Comparison of ENCODE assay signal across 9 mouse cellular contexts in genomic region chr17:28987713-28988112, GRCm38 (mm10). TPM values are rescaled to one million over a fixed set of nuclear protein-coding genes. Genes with fewer than 3 reads are reported as not detected.
DNase-seq lines count a peak whose midpoint lies in the region; ATAC-seq and TF ChIP-seq lines count a peak whose summit lies in the region.
"Had no signal": no experiment of that assay in that cellular context is flagged by ENCODE, and none has a peak within 500 bp of the region (broad histone marks: within the 10 kb centered on the region; RNA-seq: fewer than 3 reads in every experiment).

No protein-coding gene starts in this region.

- H3K79me2 ChIP-seq in liver, adult 2 months (ENCODE audit: control insufficient read depth, insufficient read depth, low read length) = no peaks in the 10 kb centered on the region

- H3K4me3 ChIP-seq in forebrain, embryonic 11.5 days (ENCODE audit: low read depth, low read length) = no peak overlapping the region
- no peak overlapping the region for H3K4me3 ChIP-seq in forebrain, embryonic 13.5 days
- no peak overlapping the region for H3K4me3 ChIP-seq in liver, adult 2 months (ENCODE audit: insufficient read depth, low read depth, low read length)
- no peak overlapping the region for H3K4me3 ChIP-seq in liver, embryonic 12.5 days
- H3K4me3 ChIP-seq in bone marrow, adult 2 months (replicated peaks; ENCODE audit: control insufficient read depth, low read depth, low read length) = no peak overlapping the region
- no peak overlapping the region for H3K4me3 ChIP-seq in neural tube, embryonic 11.5 days (ENCODE audit: low read depth, low read length)

- no peak overlapping the region for H3K9ac ChIP-seq in forebrain, embryonic 11.5 days (ENCODE audit: low read length)
- H3K9ac ChIP-seq in forebrain, embryonic 13.5 days = no peak overlapping the region
- no peak overlapping the region for H3K9ac ChIP-seq in liver, adult 2 months (ENCODE audit: low read depth, low read length)
- no peak overlapping the region for H3K9ac ChIP-seq in liver, embryonic 12.5 days
- H3K9ac ChIP-seq in neural tube, embryonic 11.5 days (ENCODE audit: low read length) = no peak overlapping the region

- no peaks in the 10 kb centered on the region for H3K4me1 ChIP-seq in forebrain, embryonic 11.5 days (replicated peaks; ENCODE audit: control insufficient read depth, insufficient read depth, low read length)
- peaks cover 19% of the 10 kb centered on the region for H3K4me1 ChIP-seq in forebrain, embryonic 13.5 days
- H3K4me1 ChIP-seq in liver, adult 2 months (ENCODE audit: control insufficient read depth, insufficient read depth, low read length) = no peaks in the 10 kb centered on the region
- H3K4me1 ChIP-seq in liver, embryonic 12.5 days = peaks cover 9% of the 10 kb centered on the region; the same call in 1 of the 2 replicates
- no peaks in the 10 kb centered on the region for H3K4me1 ChIP-seq in bone marrow, adult 2 months (ENCODE audit: control insufficient read depth, insufficient read depth, low read length)
- H3K4me1 ChIP-seq in neural tube, embryonic 11.5 days (ENCODE audit: control insufficient read depth, insufficient read depth, low read length) = no peaks in the 10 kb centered on the region

- no peaks in the 10 kb centered on the region for H3K27me3 ChIP-seq in forebrain, embryonic 11.5 days (ENCODE audit: control insufficient read depth, insufficient read depth, low read length)
- H3K27me3 ChIP-seq in forebrain, embryonic 13.5 days = no peaks in the 10 kb centered on the region
- no peaks in the 10 kb centered on the region for H3K27me3 ChIP-seq in liver, adult 2 months (ENCODE audit: control insufficient read depth, insufficient read depth, low read length)
- no peaks in the 10 kb centered on the region for H3K27me3 ChIP-seq in liver, embryonic 12.5 days (replicated peaks)
- no peaks in the 10 kb centered on the region for H3K27me3 ChIP-seq in neural tube, embryonic 11.5 days (ENCODE audit: control insufficient read depth, insufficient read depth, low read length)

- no peak overlapping the region for H3K4me2 ChIP-seq in forebrain, embryonic 11.5 days (ENCODE audit: low read depth, low read length, severe bottlenecking)
- no peak overlapping the region for H3K4me2 ChIP-seq in forebrain, embryonic 13.5 days
- H3K4me2 ChIP-seq in liver, embryonic 12.5 days = no peak overlapping the region
- H3K4me2 ChIP-seq in neural tube, embryonic 11.5 days (ENCODE audit: low read depth) = no peak overlapping the region

- 63% methylated on average over 4 of the region's 4 CpGs for WGBS in forebrain, embryonic 11.5 days
- WGBS in forebrain, embryonic 13.5 days = 62% methylated on average over 4 of the region's 4 CpGs
- 72% methylated on average over 4 of the region's 4 CpGs for WGBS in liver, adult 2 months
- WGBS in liver, embryonic 12.5 days (ENCODE audit: insufficient replicate concordance) = 46% methylated on average over 4 of the region's 4 CpGs
- 49% methylated on average over 4 of the region's 4 CpGs for WGBS in bone marrow, adult 2 months
- WGBS in neural tube, embryonic 11.5 days = 82% methylated on average over 4 of the region's 4 CpGs

- H3K36me3 ChIP-seq in forebrain, embryonic 11.5 days (ENCODE audit: control insufficient read depth, insufficient read depth, low read length) = peaks cover 18% of the 10 kb centered on the region
- peaks cover 78% of the 10 kb centered on the region for H3K36me3 ChIP-seq in forebrain, embryonic 13.5 days (ENCODE audit: poor library complexity, severe bottlenecking)
- peaks cover 33% of the 10 kb centered on the region for H3K36me3 ChIP-seq in liver, adult 2 months (ENCODE audit: control insufficient read depth, insufficient read depth, low read length)
- H3K36me3 ChIP-seq in liver, embryonic 12.5 days = peaks cover 93% of the 10 kb centered on the region
- H3K36me3 ChIP-seq in neural tube, embryonic 11.5 days (ENCODE audit: control insufficient read depth, insufficient read depth, low read length) = peaks cover 16% of the 10 kb centered on the region

- ATAC-seq in forebrain, embryonic 11.5 days (replicated peaks; ENCODE audit: low FRiP score) = no peak
- no peak for ATAC-seq in forebrain, embryonic 13.5 days
- ATAC-seq in liver, embryonic 12.5 days = no peak
- no peak for ATAC-seq in neural tube, embryonic 11.5 days (ENCODE audit: insufficient read depth, low FRiP score, low TSS enrichment)

- H3K27ac ChIP-seq in forebrain, embryonic 11.5 days (ENCODE audit: low read depth, low read length) = no peak overlapping the region
- no peak overlapping the region for H3K27ac ChIP-seq in forebrain, embryonic 13.5 days
- no peak overlapping the region for H3K27ac ChIP-seq in liver, adult 2 months (replicated peaks; ENCODE audit: insufficient read depth, low read depth, low read length)
- H3K27ac ChIP-seq in liver, embryonic 12.5 days = no peak overlapping the region
- H3K27ac ChIP-seq in bone marrow, adult 2 months (ENCODE audit: control insufficient read depth, insufficient read depth, low read depth, low read length, poor library complexity) = no peak overlapping the region
- H3K27ac ChIP-seq in neural tube, embryonic 11.5 days (ENCODE audit: low read depth, low read length) = no peak overlapping the region

- no peaks in the 10 kb centered on the region for H3K9me3 ChIP-seq in forebrain, embryonic 11.5 days (ENCODE audit: control insufficient read depth, low read length)
- H3K9me3 ChIP-seq in forebrain, embryonic 13.5 days (replicated peaks) = no peaks in the 10 kb centered on the region
- no peaks in the 10 kb centered on the region for H3K9me3 ChIP-seq in liver, embryonic 12.5 days (replicated peaks)
- no peaks in the 10 kb centered on the region for H3K9me3 ChIP-seq in neural tube, embryonic 11.5 days (ENCODE audit: control insufficient read depth, low read length)

- TF ChIP-seq CTCF in liver, adult 2 months (IDR thresholded peaks at IDR 0.05; ENCODE audit: low read depth, low read length) = peak; percentile 77
- peak; percentile 71 for TF ChIP-seq CTCF in bone marrow, adult 2 months (IDR thresholded peaks at IDR 0.05; ENCODE audit: control insufficient read depth, insufficient read depth, low read length)

- peak; percentile 64 for DNase-seq in forebrain, embryonic 11.5 days (ENCODE audit: low spot score)
- peak; percentile 46 for DNase-seq in liver, adult 2 months (ENCODE audit: extremely low read depth, low read depth, low spot score)
- peak; percentile 84 for DNase-seq in induced T-regulatory cell, adult 2 months (ENCODE audit: low read depth)
- peak; percentile 39 for DNase-seq in neural tube, embryonic 11.5 days (ENCODE audit: low spot score)
- DNase-seq in Muller cell, postnatal 12 days (ENCODE audit: inconsistent ontology term) = no peak

- no peak for TF ChIP-seq POLR2A in liver, adult 2 months (IDR thresholded peaks at IDR 0.05; ENCODE audit: extremely low read depth, insufficient read depth, low read length)
- TF ChIP-seq POLR2A in bone marrow, adult 2 months (IDR thresholded peaks at IDR 0.05; ENCODE audit: borderline replicate concordance, control insufficient read depth, low read depth, low read length) = no peak

RNA-seq across cellular contexts. Expression of gene Stk38, which starts 20.1 kb away (rescaled TPM):
- 134 and 143 TPM in 2 replicates for polyA plus RNA-seq in forebrain, embryonic 11.5 days (2014; fragmentation: Nextera tagmentation; extraction: Ambion mirVana)
- 128 and 136 TPM in 2 replicates for polyA plus RNA-seq in forebrain, embryonic 13.5 days (2015; fragmentation: Nextera tagmentation; extraction: Ambion mirVana)
- 45.8 and 52.2 TPM in 2 replicates for total RNA-seq in liver, adult 2 months (2014; rRNA removed)
- polyA plus RNA-seq in liver, adult 2 months (2012; rRNA removed) = 52.0 and 54.4 TPM in 2 replicates
- polyA plus RNA-seq in liver, embryonic 12.5 days (2016; fragmentation: Nextera tagmentation; extraction: Ambion mirVana) = 56.7 and 58.2 TPM in 2 replicates
- polyA plus RNA-seq in bone marrow, adult 2 months (2011; ENCODE audit: insufficient read depth, insufficient read length, low replicate concordance, missing spikeins) = 139 and 214 TPM in 2 replicates
- polyA plus RNA-seq in neural tube, embryonic 11.5 days (2014; fragmentation: Nextera tagmentation; extraction: Ambion mirVana) = 141 and 145 TPM in 2 replicates

RNA-seq across cellular contexts. Expression of gene Kctd20, which starts 36.0 kb away (rescaled TPM):
- 112 and 116 TPM in 2 replicates for polyA plus RNA-seq in forebrain, embryonic 11.5 days (2014; fragmentation: Nextera tagmentation; extraction: Ambion mirVana)
- 107 and 115 TPM in 2 replicates for polyA plus RNA-seq in forebrain, embryonic 13.5 days (2015; fragmentation: Nextera tagmentation; extraction: Ambion mirVana)
- 22.3 and 24.0 TPM in 2 replicates for total RNA-seq in liver, adult 2 months (2014; rRNA removed)
- 17.9 and 18.9 TPM in 2 replicates for polyA plus RNA-seq in liver, adult 2 months (2012; rRNA removed)
- 87.0 and 92.4 TPM in 2 replicates for polyA plus RNA-seq in liver, embryonic 12.5 days (2016; fragmentation: Nextera tagmentation; extraction: Ambion mirVana)
- 50.2 and 81.5 TPM in 2 replicates for polyA plus RNA-seq in bone marrow, adult 2 months (2011; ENCODE audit: insufficient read depth, insufficient read length, low replicate concordance, missing spikeins)
- polyA plus RNA-seq in neural tube, embryonic 11.5 days (2014; fragmentation: Nextera tagmentation; extraction: Ambion mirVana) = 109 and 118 TPM in 2 replicates

RNA-seq across cellular contexts. Expression of gene Pxt1, which starts 44.1 kb away (rescaled TPM):
- polyA plus RNA-seq in forebrain, embryonic 11.5 days (2014; fragmentation: Nextera tagmentation; extraction: Ambion mirVana) = 0.28 TPM in 1 of 2 replicates, not detected in the other
- not detected in 2 replicates for polyA plus RNA-seq in forebrain, embryonic 13.5 days (2015; fragmentation: Nextera tagmentation; extraction: Ambion mirVana)
- total RNA-seq in liver, adult 2 months (2014; rRNA removed) = not detected in 2 replicates
- polyA plus RNA-seq in liver, adult 2 months (2012; rRNA removed) = not detected in 2 replicates
- 0.51 and 0.73 TPM in 2 replicates for polyA plus RNA-seq in liver, embryonic 12.5 days (2016; fragmentation: Nextera tagmentation; extraction: Ambion mirVana)
- 1.3 TPM in 1 of 2 replicates, not detected in the other for polyA plus RNA-seq in bone marrow, adult 2 months (2011; ENCODE audit: insufficient read depth, insufficient read length, low replicate concordance, missing spikeins)
- polyA plus RNA-seq in neural tube, embryonic 11.5 days (2014; fragmentation: Nextera tagmentation; extraction: Ambion mirVana) = not detected in 2 replicates
- total RNA-seq: adrenal gland, adult 18-20 months had no signal

RNA-seq across cellular contexts. Expression of gene Srsf3, which starts 44.7 kb away (rescaled TPM):
- polyA plus RNA-seq in forebrain, embryonic 11.5 days (2014; fragmentation: Nextera tagmentation; extraction: Ambion mirVana) = 823 and 865 TPM in 2 replicates
- polyA plus RNA-seq in forebrain, embryonic 13.5 days (2015; fragmentation: Nextera tagmentation; extraction: Ambion mirVana) = 751 and 753 TPM in 2 replicates
- 41.4 and 47.3 TPM in 2 replicates for total RNA-seq in liver, adult 2 months (2014; rRNA removed)
- 26.6 and 40.1 TPM in 2 replicates for polyA plus RNA-seq in liver, adult 2 months (2012; rRNA removed)
- polyA plus RNA-seq in liver, embryonic 12.5 days (2016; fragmentation: Nextera tagmentation; extraction: Ambion mirVana) = 372 and 377 TPM in 2 replicates
- 212 and 214 TPM in 2 replicates for polyA plus RNA-seq in bone marrow, adult 2 months (2011; ENCODE audit: insufficient read depth, insufficient read length, low replicate concordance, missing spikeins)
- 784 and 802 TPM in 2 replicates for polyA plus RNA-seq in neural tube, embryonic 11.5 days (2014; fragmentation: Nextera tagmentation; extraction: Ambion mirVana)
